ENCODE assay signal across 8 mouse cellular contexts in the genomic region with DNA sequence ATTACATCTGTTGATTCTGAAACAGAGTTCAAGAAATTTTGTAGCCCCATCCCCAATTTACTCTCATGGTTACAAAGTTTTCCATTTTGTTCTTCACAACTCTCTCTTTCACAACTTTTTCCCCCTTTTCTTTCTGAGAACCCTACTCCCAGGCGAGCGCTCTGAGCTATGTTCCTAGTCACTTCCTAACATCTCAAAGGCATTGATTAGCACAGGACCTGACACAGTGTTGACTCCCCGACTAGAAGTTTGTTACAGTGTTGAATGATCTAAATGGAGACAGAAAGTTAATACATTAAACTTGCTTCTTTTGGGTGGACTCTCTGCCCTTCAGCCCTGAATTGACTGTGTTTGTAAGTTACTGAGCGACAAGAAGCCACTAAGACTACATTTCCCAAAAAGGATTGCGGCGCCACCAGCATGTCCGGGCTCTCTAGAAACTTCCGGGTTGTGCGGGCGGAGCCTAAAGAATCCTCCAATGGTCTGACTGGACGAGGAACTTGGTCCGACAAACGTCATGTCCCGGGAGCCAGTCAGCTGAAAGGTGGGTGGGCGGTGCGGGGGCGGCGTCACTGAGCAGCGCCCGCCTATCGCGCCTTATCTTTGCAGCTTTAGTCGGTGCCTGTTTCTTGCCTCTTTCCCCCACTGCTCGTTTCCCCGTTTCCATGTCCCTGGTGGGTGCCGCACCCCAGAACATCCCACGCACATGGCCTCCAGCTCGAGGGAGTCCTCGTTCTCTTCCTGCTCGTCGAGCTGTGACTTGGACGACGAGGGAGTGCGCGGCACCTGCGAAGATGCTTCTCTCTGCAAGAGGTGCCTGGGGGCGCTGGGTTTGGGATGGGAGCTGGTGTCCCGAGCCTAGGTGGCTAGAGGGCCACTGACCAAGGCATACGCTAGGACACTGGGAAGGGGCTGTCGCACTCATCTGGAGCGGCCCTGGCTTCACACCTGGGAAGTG. TPM values are rescaled to one million over a fixed set of nuclear protein-coding genes. Genes with fewer than 3 reads are reported as not detected.
A peak's percentile ranks its signal among the peaks of the same experiment; 100 is the strongest.
DNase-seq lines count a peak whose midpoint lies in the region; ATAC-seq and TF ChIP-seq lines count a peak whose summit lies in the region.

No protein-coding gene starts in this region.

- no peaks in the 10 kb centered on the region for H3K27me3 ChIP-seq in G1E (ENCODE audit: insufficient read depth, low read length)
- H3K27me3 ChIP-seq in forebrain, embryonic 16.5 days (replicated peaks; ENCODE audit: control insufficient read depth, insufficient read depth, low read length): no peaks in the 10 kb centered on the region; the same call in 1 of the 2 replicates
- H3K27me3 ChIP-seq in lung, embryonic 14.5 days (ENCODE audit: insufficient read depth, low read length): no peaks in the 10 kb centered on the region
- no peaks in the 10 kb centered on the region for H3K27me3 ChIP-seq in thymus, adult 2 months (ENCODE audit: control insufficient read depth, insufficient read depth, low read length)

- intact Hi-C loops in heart, postnatal 36 days (cut with DNase I): loop anchor here (5.0 kb wide), 1 partner anchor 35 kb away; no protein-coding TSS in a partner anchor

- H3K4me3 ChIP-seq in G1E (ENCODE audit: low read depth, low read length): peak overlapping the region; percentile 95
- H3K4me3 ChIP-seq in forebrain, embryonic 16.5 days (replicated peaks; ENCODE audit: low read length): peak overlapping the region; percentile 94
- H3K4me3 ChIP-seq in layer of hippocampus, adult 2 months: peak overlapping the region; percentile 99
- peak overlapping the region; percentile 75 for H3K4me3 ChIP-seq in lung, embryonic 14.5 days (ENCODE audit: low read depth, low read length)
- peak overlapping the region; percentile 65 for H3K4me3 ChIP-seq in olfactory bulb, adult 2 months (ENCODE audit: insufficient read depth, low read depth, low read length)
- peak overlapping the region; percentile 87 for H3K4me3 ChIP-seq in thymus, adult 2 months (ENCODE audit: control insufficient read depth, insufficient read depth, low read length)

- peak; percentile 99 for ATAC-seq in G1E (ENCODE audit: extremely low read depth, insufficient number of reproducible peaks, low FRiP score, poor library complexity, severe bottlenecking)
- ATAC-seq in forebrain, embryonic 16.5 days: peak; percentile 100
- ATAC-seq in lung, embryonic 14.5 days (ENCODE audit: insufficient read depth): peak; percentile 100

- peak overlapping the region; percentile 86 for H3K27ac ChIP-seq in forebrain, embryonic 16.5 days (ENCODE audit: low read length)
- peak overlapping the region; percentile 90 for H3K27ac ChIP-seq in layer of hippocampus, adult 2 months
- H3K27ac ChIP-seq in lung, embryonic 14.5 days (ENCODE audit: low read depth): 0 out of 2 replicates have a peak overlapping the region, but pooled peaks have one; percentile 13
- H3K27ac ChIP-seq in olfactory bulb, adult 2 months (ENCODE audit: insufficient read depth, low read depth, low read length): peak overlapping the region; percentile 38
- H3K27ac ChIP-seq in thymus, adult 2 months (ENCODE audit: control insufficient read depth, insufficient read depth, low read length): no peak overlapping the region

- peak overlapping the region; percentile 86 for H3K9ac ChIP-seq in forebrain, embryonic 16.5 days (replicated peaks; ENCODE audit: low read depth, low read length)
- peak overlapping the region; percentile 76 for H3K9ac ChIP-seq in lung, embryonic 14.5 days

- 4% methylated on average over 41 of the region's 41 CpGs for WGBS in forebrain, embryonic 16.5 days
- WGBS in lung, embryonic 14.5 days: 3% methylated on average over 41 of the region's 41 CpGs
- 4% methylated on average over 41 of the region's 41 CpGs for WGBS in olfactory bulb, adult 2 months
- 5% methylated on average over 41 of the region's 41 CpGs for WGBS in thymus, adult 2 months

- H3K4me1 ChIP-seq in G1E (ENCODE audit: insufficient read depth, low read depth, low read length): peaks cover 36% of the 10 kb centered on the region
- peaks cover 19% of the 10 kb centered on the region for H3K4me1 ChIP-seq in forebrain, embryonic 16.5 days (replicated peaks; ENCODE audit: control insufficient read depth, insufficient read depth, low read length)
- peaks cover 4% of the 10 kb centered on the region; the same call in 1 of the 2 replicates for H3K4me1 ChIP-seq in lung, embryonic 14.5 days (ENCODE audit: insufficient read depth)
- H3K4me1 ChIP-seq in olfactory bulb, adult 2 months (ENCODE audit: control insufficient read depth, insufficient read depth, low read length): peaks cover 9% of the 10 kb centered on the region
- H3K4me1 ChIP-seq in thymus, adult 2 months (replicated peaks; ENCODE audit: control insufficient read depth, insufficient read depth, low read length): peaks cover 8% of the 10 kb centered on the region

- TF ChIP-seq POLR2A in olfactory bulb, adult 2 months (IDR thresholded peaks at IDR 0.05; ENCODE audit: insufficient read depth, low read depth, low read length): peak; percentile 80
- peak; percentile 81 for TF ChIP-seq POLR2A in thymus, adult 2 months (IDR thresholded peaks at IDR 0.05; ENCODE audit: control insufficient read depth, extremely low read depth, insufficient read depth, low read length, poor library complexity)

- H3K36me3 ChIP-seq in G1E (replicated peaks): peaks cover 19% of the 10 kb centered on the region
- no peaks in the 10 kb centered on the region for H3K36me3 ChIP-seq in forebrain, embryonic 16.5 days (ENCODE audit: control insufficient read depth, insufficient read depth)
- no peaks in the 10 kb centered on the region for H3K36me3 ChIP-seq in lung, embryonic 14.5 days (ENCODE audit: insufficient read depth)
- no peaks in the 10 kb centered on the region for H3K36me3 ChIP-seq in thymus, adult 2 months (ENCODE audit: control insufficient read depth, insufficient read depth, low read length)

- TF ChIP-seq CTCF in G1E (IDR thresholded peaks at IDR 0.05; ENCODE audit: low read depth, low read length): no peak
- peak; percentile 42 for TF ChIP-seq CTCF in layer of hippocampus, adult 2 months (conservative IDR thresholded peaks at IDR 0.05)
- TF ChIP-seq CTCF in lung, embryonic 14.5 days (IDR thresholded peaks at IDR 0.05; ENCODE audit: low read depth): no peak
- no peak for TF ChIP-seq CTCF in olfactory bulb, adult 2 months (IDR thresholded peaks at IDR 0.05; ENCODE audit: insufficient read depth, low read depth, low read length)
- peak; percentile 51; the same call in 1 of the 2 replicates for TF ChIP-seq CTCF in thymus, adult 2 months (IDR thresholded peaks at IDR 0.05; ENCODE audit: borderline replicate concordance, control insufficient read depth, extremely low read depth, insufficient read depth, low read length, poor library complexity)

- H3K4me2 ChIP-seq in forebrain, embryonic 16.5 days (ENCODE audit: low read length): peak overlapping the region; percentile 90
- peak overlapping the region; percentile 90 for H3K4me2 ChIP-seq in lung, embryonic 14.5 days

- DNase-seq in G1E (ENCODE audit: low spot score): peak; percentile 98
- DNase-seq in cerebellum, adult 18-20 months: peak; percentile 90 to 99
- peak; percentile 87 for DNase-seq in heart, postnatal 36 days
- DNase-seq in layer of hippocampus, adult 2 months (ENCODE audit: low spot score in 2 of 2): peak; percentile 93 to 98
- DNase-seq in lung, embryonic 14.5 days: peak; percentile 98
- DNase-seq in thymus, adult 2 months: peak; percentile 93

- H3K9me3 ChIP-seq in G1E (replicated peaks): no peaks in the 10 kb centered on the region
- H3K9me3 ChIP-seq in forebrain, embryonic 16.5 days (ENCODE audit: control insufficient read depth, low read length): no peaks in the 10 kb centered on the region
- H3K9me3 ChIP-seq in lung, embryonic 14.5 days (ENCODE audit: low read depth, low read length): no peaks in the 10 kb centered on the region

RNA-seq across cellular contexts. Expression of a gene that starts 8.0 kb away (rescaled TPM):
- 80.8 and 89.0 TPM in 2 replicates for total RNA-seq in G1E (2014; fragmentation: Nextera tagmentation)
- 16.1 and 21.1 TPM in 2 replicates for total RNA-seq in G1E (2017)
- 106 and 133 TPM in 2 replicates for polyA plus RNA-seq in G1E (2012)
- 9.5 and 9.8 TPM in 2 replicates for polyA plus RNA-seq in forebrain, embryonic 16.5 days (2015; fragmentation: Nextera tagmentation; extraction: Ambion mirVana)
- total RNA-seq in heart, postnatal 36 days (2021): 10 to 100 TPM; 18.5 to 20.7 TPM
- 10 to 100 TPM; 29.0 to 35.2 TPM for total RNA-seq in layer of hippocampus, adult 2 months (2021)
- polyA plus RNA-seq in lung, embryonic 14.5 days (2014; fragmentation: Nextera tagmentation; extraction: Ambion mirVana): 26.1 and 27.1 TPM in 2 replicates
- polyA plus RNA-seq in olfactory bulb, adult 2 months (2012; ENCODE audit: insufficient read depth, insufficient read length, low replicate concordance, missing spikeins): not detected in 2 replicates
- polyA plus RNA-seq in thymus, adult 2 months (2012; rRNA removed): 32.2 and 37.3 TPM in 2 replicates

RNA-seq across cellular contexts. Expression of a gene that starts 8.1 kb away (rescaled TPM):
- total RNA-seq in G1E (2014; fragmentation: Nextera tagmentation): 14.9 and 17.2 TPM in 2 replicates
- total RNA-seq in G1E (2017): 31.4 and 37.9 TPM in 2 replicates
- polyA plus RNA-seq in G1E (2012): 3.8 and 5.6 TPM in 2 replicates
- 100 and 105 TPM in 2 replicates for polyA plus RNA-seq in forebrain, embryonic 16.5 days (2015; fragmentation: Nextera tagmentation; extraction: Ambion mirVana)
- total RNA-seq in heart, postnatal 36 days (2021): 10 to 100 TPM; 19.3 to 24.8 TPM
- total RNA-seq in layer of hippocampus, adult 2 months (2021): 10 to 100 TPM; 88.7 to 94.3 TPM
- 43.9 and 46.8 TPM in 2 replicates for polyA plus RNA-seq in lung, embryonic 14.5 days (2014; fragmentation: Nextera tagmentation; extraction: Ambion mirVana)
- not detected in 2 replicates for polyA plus RNA-seq in olfactory bulb, adult 2 months (2012; ENCODE audit: insufficient read depth, insufficient read length, low replicate concordance, missing spikeins)
- polyA plus RNA-seq in thymus, adult 2 months (2012; rRNA removed): 30.9 and 31.9 TPM in 2 replicates

Comparison
In these comparisons a context has a peak if more than half of its experiments do, and no peak if none do; other contexts are left out.
1. CTCF ChIP-seq: peak in layer of hippocampus, adult 2 months (single experiment) and thymus, adult 2 months (single experiment); none in G1E (single experiment), lung, embryonic 14.5 days (single experiment) and olfactory bulb, adult 2 months (single experiment).
2. RNA of a gene that starts 8.0 kb away (polyA plus RNA-seq): 106 to 133 TPM in G1E, 32.2 to 37.3 TPM in thymus, adult 2 months, 26.1 to 27.1 TPM in lung, embryonic 14.5 days and 9.5 to 9.8 TPM in forebrain, embryonic 16.5 days; not detected in olfactory bulb, adult 2 months; every median in the first group is over 10 times any median in the second.
3. Peak in every context shown above with its lines, with median percentiles within 50 percentile points of each other: ATAC-seq, DNase-seq and H3K4me3 ChIP-seq.